Mouse (Mus musculus) heart, postnatal 0 days (tissue): ENCODE results near the gene Nim1k. TPM values are rescaled to one million over a fixed set of nuclear protein-coding genes. Genes with fewer than 3 reads are reported as not detected.

Experiments used
- ATAC-seq: fragments of 200-750 bp; cut with Nextera tagmentation; 2 replicates; pipeline ENCODE4 v1.8.0; 2017; ENCODE audit warnings: low read depth, moderate number of reproducible peaks, moderate library complexity; ENCODE audit not compliant: insufficient read depth
- DNase-seq: peaks from one replicate; pipeline ENCODE4 v3.0.0-alpha.2; 2016; ENCODE audit warnings: low spot score
- H3K27ac ChIP-seq: fragments of 300-500 bp; sonication (generic); 2 replicates; pipeline ENCODE4 v1.5.1; 2014; ENCODE audit warnings: low read depth, mild to moderate bottlenecking
- H3K27me3 ChIP-seq: fragments of 300-500 bp; sonication (generic); 2 replicates; pipeline ENCODE4 v1.6.1; 2014; ENCODE audit warnings: low read length, mixed read lengths; ENCODE audit not compliant: control insufficient read depth, insufficient read depth
- H3K36me3 ChIP-seq: fragments of 300-500 bp; sonication (generic); replicated peaks from 2 replicates; pipeline ENCODE4 v1.6.1; 2014; ENCODE audit warnings: low read length, mixed read lengths; ENCODE audit not compliant: control insufficient read depth, insufficient read depth
- H3K4me1 ChIP-seq: fragments of 300-500 bp; sonication (generic); 2 replicates; pipeline ENCODE4 v1.6.1; 2014; ENCODE audit warnings: antibody characterized with exemption; ENCODE audit not compliant: control insufficient read depth, insufficient read depth
- H3K4me2 ChIP-seq: fragments of 300-500 bp; sonication (generic); 2 replicates; pipeline ENCODE4 v1.6.1; 2014; ENCODE audit warnings: low read depth, mild to moderate bottlenecking, low read length, moderate library complexity
- H3K4me3 ChIP-seq: fragments of 300-500 bp; sonication (generic); 2 replicates; pipeline ENCODE4 v1.5.1; 2014; ENCODE audit warnings: low read depth, low read length
- H3K9ac ChIP-seq: fragments of 300-500 bp; sonication (generic); replicated peaks from 2 replicates; pipeline ENCODE4 v1.6.1; 2014; ENCODE audit warnings: low read depth, low read length, mixed read lengths
- H3K9me3 ChIP-seq: fragments of 300-500 bp; sonication (generic); replicated peaks from 2 replicates; pipeline ENCODE4 v1.6.1; 2016; ENCODE audit warnings: low read length; ENCODE audit not compliant: control insufficient read depth
- CTCF ChIP-seq: IDR thresholded peaks from 2 replicates; pipeline ENCODE4 v1.5.1; 2016; ENCODE audit warnings: antibody characterized with exemption, control low read depth, low read depth
- EP300 ChIP-seq: IDR thresholded peaks from 2 replicates; pipeline ENCODE4 v1.6.1; 2016; ENCODE audit warnings: antibody characterized with exemption, low read depth
- WGBS: fragments of 180-500 bp; shearing (Covaris S2); extraction: QIAGEN DNeasy Blood & Tissue Kit; methylation state at CpG from one replicate; pipeline ENCODE4 v1.1.7; 2014; 5-methylcytosine and 5-hydroxymethylcytosine counted together
- polyA plus RNA-seq: library from polyadenylated mRNA; unstranded; fragments of >200 nt; fragmentation: Nextera tagmentation; extraction: Ambion mirVana; gene quantifications from 2 replicates; pipeline ENCODE4 v1.2.1, GENCODE M21; 2015
- total RNA-seq: library from RNA; depleted of rRNA; stranded (reverse); fragments of >200 nt; gene quantifications from 2 replicates; pipeline ENCODE4 v1.2.3, GENCODE M21; 2014; ENCODE audit warnings: low replicate concordance

The Nim1k gene
- total and polyA plus RNA-seq, 2 experiments from 2014 or later: 0.67 to 1.5 TPM

GRCm38 (mm10) chr13:119789851-119790717, 34.4 kb upstream of the Nim1k start:
- Histone ChIP-seq H3K9me3 (no peaks in the 10 kb centered on the region), H3K9ac (peak overlapping the region; percentile 92), H3K27me3 (no peaks in the 10 kb centered on the region), H3K27ac (peak overlapping the region; percentile 96), H3K4me1 (0 out of 2 replicates have a peak, but pooled peaks cover 13% of the 10 kb centered on the region), H3K4me3 (peak overlapping the region; percentile 82), H3K4me2 (peak overlapping the region; percentile 66), H3K36me3 (peaks cover 24% of the 10 kb centered on the region)
- WGBS: under 1% methylated on average over 36 of the region's 66 CpGs
- ATAC-seq (peak; percentile 67), DNase-seq (peak; percentile 55)
- no peak for TF ChIP-seq CTCF
- TF ChIP-seq EP300: no peak

GRCm38 (mm10) chr13:119783581-119783980, 27.9 kb upstream of the Nim1k start:
- no peak for DNase-seq
- Histone ChIP-seq H3K27ac (no peak overlapping the region), H3K9me3 (no peaks in the 10 kb centered on the region), H3K9ac (no peak overlapping the region), H3K4me1 (no peaks in the 10 kb centered on the region), H3K36me3 (peaks cover 78% of the 10 kb centered on the region), H3K4me3 (no peak overlapping the region), H3K27me3 (no peaks in the 10 kb centered on the region), H3K4me2 (no peak overlapping the region)
- no peak for ATAC-seq
- 80% methylated on average over 4 of the region's 4 CpGs for WGBS
- TF ChIP-seq CTCF (no peak), EP300 (no peak)

- no peak overlapping the region for H3K4me3 ChIP-seq
- DNase-seq: no peak
- no peaks in the 10 kb centered on the region for H3K4me1 ChIP-seq
- whole genome bisulfite sequencing: 69% methylated on average over 6 of the region's 6 CpGs
- TF ChIP-seq CTCF (no peak), EP300 (no peak)
- no peak overlapping the region for H3K9ac ChIP-seq
- no peak overlapping the region for H3K27ac ChIP-seq
- no peaks in the 10 kb centered on the region for H3K9me3 ChIP-seq
- no peak for ATAC-seq
- H3K4me2 ChIP-seq: no peak overlapping the region
- peaks cover 82% of the 10 kb centered on the region for H3K36me3 ChIP-seq
- H3K27me3 ChIP-seq: no peaks in the 10 kb centered on the region
Observed at GRCm38 (mm10) chr13:119768541-119768940, 12.9 kb upstream of the Nim1k start.

GRCm38 (mm10) chr13:119766480-119766879, 10.8 kb upstream of the Nim1k start:
- DNase-seq: no peak
- TF ChIP-seq EP300 (no peak), CTCF (no peak)
- Histone ChIP-seq H3K36me3 (peaks cover 66% of the 10 kb centered on the region), H3K9ac (no peak overlapping the region), H3K27me3 (no peaks in the 10 kb centered on the region), H3K27ac (no peak overlapping the region), H3K9me3 (no peaks in the 10 kb centered on the region), H3K4me3 (no peak overlapping the region), H3K4me2 (no peak overlapping the region), H3K4me1 (no peaks in the 10 kb centered on the region)
- no peak for ATAC-seq
- 88% methylated on average over 7 of the region's 7 CpGs for WGBS

- H3K4me2 ChIP-seq: peak overlapping the region; percentile 93; the same call in 1 of the 2 replicates
- WGBS: 32% methylated on average over 5 of the region's 5 CpGs
- no peaks in the 10 kb centered on the region for H3K9me3 ChIP-seq
- peaks cover 9% of the 10 kb centered on the region; the same call in 1 of the 2 replicates for H3K36me3 ChIP-seq
- DNase-seq (no peak), ATAC-seq (no peak)
- TF ChIP-seq CTCF (no peak), EP300 (no peak)
- no peaks in the 10 kb centered on the region for H3K27me3 ChIP-seq
- no peak overlapping the region for H3K9ac ChIP-seq
- H3K4me1 ChIP-seq: 0 out of 2 replicates have a peak, but pooled peaks cover 5% of the 10 kb centered on the region
- no peak overlapping the region for H3K27ac ChIP-seq
- no peak overlapping the region for H3K4me3 ChIP-seq
Observed at GRCm38 (mm10) chr13:119756831-119757230, 1.1 kb upstream of the Nim1k start.
